Mouse (Mus musculus): ENCODE data around the gene Trim16. TPM values are rescaled to one million over a fixed set of nuclear protein-coding genes. Genes with fewer than 3 reads are reported as not detected.
A peak's percentile ranks its signal among the peaks of the same experiment; 100 is the strongest.

Gene Trim16
- polyA plus RNA-seq, 1 experiment from 2014 or later = 18.1 TPM

GRCm38 (mm10) chr11:62827135-62827534 is 7.1 kb downstream of the Trim16 start:
- Histone ChIP-seq H3K27ac (ENCODE audit: low read length) (no peak overlapping the region), H3K9me3 (ENCODE audit: low read length) (no peaks in the 10 kb centered on the region), H3K4me3 (ENCODE audit: low read length) (no peak overlapping the region), H3K36me3 (ENCODE audit: insufficient read depth, low read length) (peaks cover 7% of the 10 kb centered on the region; the same call in 1 of the 2 replicates), H3K27me3 (ENCODE audit: insufficient read depth, low read length) (no peaks in the 10 kb centered on the region), H3K9ac (replicated peaks; ENCODE audit: low read length) (no peak overlapping the region), H3K4me1 (ENCODE audit: insufficient read depth, low read length) (peaks cover 22% of the 10 kb centered on the region), H3K4me2 (replicated peaks; ENCODE audit: low read depth, low read length) (no peak overlapping the region)
- 85% methylated on average over 4 of the region's 4 CpGs for WGBS
- no peak for ATAC-seq (ENCODE audit: low FRiP score, low TSS enrichment)

GRCm38 (mm10) chr11:62827911-62828310 is 7.9 kb downstream of the Trim16 start:
- no peak overlapping the region for H3K9ac ChIP-seq (replicated peaks; ENCODE audit: low read length)
- 81% methylated on average over 3 of the region's 3 CpGs for WGBS
- no peaks in the 10 kb centered on the region for H3K27me3 ChIP-seq (ENCODE audit: insufficient read depth, low read length)
- H3K27ac ChIP-seq (ENCODE audit: low read length) = no peak overlapping the region
- H3K4me3 ChIP-seq (ENCODE audit: low read length) = no peak overlapping the region
- no peak for ATAC-seq (ENCODE audit: low FRiP score, low TSS enrichment)
- H3K36me3 ChIP-seq (ENCODE audit: insufficient read depth, low read length) = peaks cover 7% of the 10 kb centered on the region; the same call in 1 of the 2 replicates
- H3K4me2 ChIP-seq (replicated peaks; ENCODE audit: low read depth, low read length) = no peak overlapping the region
- peaks cover 22% of the 10 kb centered on the region for H3K4me1 ChIP-seq (ENCODE audit: insufficient read depth, low read length)
- no peaks in the 10 kb centered on the region for H3K9me3 ChIP-seq (ENCODE audit: low read length)

GRCm38 (mm10) chr11:62830387-62830786 is 10.4 kb downstream of the Trim16 start:
- 80% methylated on average over 2 of the region's 2 CpGs for WGBS
- Histone ChIP-seq H3K4me1 (ENCODE audit: insufficient read depth, low read length) (peaks cover 17% of the 10 kb centered on the region), H3K27me3 (ENCODE audit: insufficient read depth, low read length) (no peaks in the 10 kb centered on the region), H3K4me3 (ENCODE audit: low read length) (no peak overlapping the region), H3K9ac (replicated peaks; ENCODE audit: low read length) (no peak overlapping the region), H3K36me3 (ENCODE audit: insufficient read depth, low read length) (peaks cover 7% of the 10 kb centered on the region; the same call in 1 of the 2 replicates), H3K27ac (ENCODE audit: low read length) (no peak overlapping the region), H3K9me3 (ENCODE audit: low read length) (no peaks in the 10 kb centered on the region), H3K4me2 (replicated peaks; ENCODE audit: low read depth, low read length) (no peak overlapping the region)
- ATAC-seq (ENCODE audit: low FRiP score, low TSS enrichment) = no peak

DNA sequence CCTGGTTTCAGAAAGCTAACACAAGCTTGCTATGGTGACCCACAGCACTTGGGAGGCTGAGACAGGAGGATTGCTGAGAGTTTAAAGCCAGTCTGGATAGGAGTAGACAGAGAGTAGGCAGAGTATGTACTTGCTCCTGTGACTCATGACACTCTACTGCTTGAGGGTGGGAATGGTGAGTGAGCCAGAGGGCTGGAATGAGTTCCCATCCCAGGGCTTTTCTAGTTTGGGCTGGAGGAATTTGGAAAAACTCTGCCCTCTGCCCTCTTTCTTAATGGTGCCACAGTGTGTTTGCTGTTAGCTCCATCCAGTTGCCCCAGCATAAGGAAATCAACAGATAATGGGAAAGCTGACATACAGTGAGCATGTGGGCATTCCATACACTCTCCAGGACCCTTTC is 11.9 kb downstream of the Trim16 start:
- H3K27me3 ChIP-seq (ENCODE audit: insufficient read depth, low read length) = no peaks in the 10 kb centered on the region
- no peak overlapping the region for H3K9ac ChIP-seq (replicated peaks; ENCODE audit: low read length)
- H3K9me3 ChIP-seq (ENCODE audit: low read length) = no peaks in the 10 kb centered on the region
- H3K4me3 ChIP-seq (ENCODE audit: low read length) = no peak overlapping the region
- H3K4me2 ChIP-seq (replicated peaks; ENCODE audit: low read depth, low read length) = no peak overlapping the region
- H3K27ac ChIP-seq (ENCODE audit: low read length) = no peak overlapping the region
- peaks cover 14% of the 10 kb centered on the region; the same call in 1 of the 2 replicates for H3K36me3 ChIP-seq (ENCODE audit: insufficient read depth, low read length)
- no peak for ATAC-seq (ENCODE audit: low FRiP score, low TSS enrichment)
- peaks cover 1% of the 10 kb centered on the region; the same call in 1 of the 2 replicates for H3K4me1 ChIP-seq (ENCODE audit: insufficient read depth, low read length)

GRCm38 (mm10) chr11:62844562-62844961 is 24.5 kb downstream of the Trim16 start:
- Histone ChIP-seq H3K9me3 (ENCODE audit: low read length) (no peaks in the 10 kb centered on the region), H3K4me3 (ENCODE audit: low read length) (no peak overlapping the region), H3K27me3 (ENCODE audit: insufficient read depth, low read length) (no peaks in the 10 kb centered on the region), H3K9ac (replicated peaks; ENCODE audit: low read length) (no peak overlapping the region), H3K4me2 (replicated peaks; ENCODE audit: low read depth, low read length) (no peak overlapping the region), H3K4me1 (ENCODE audit: insufficient read depth, low read length) (peaks cover 4% of the 10 kb centered on the region), H3K27ac (ENCODE audit: low read length) (no peak overlapping the region), H3K36me3 (ENCODE audit: insufficient read depth, low read length) (0 out of 2 replicates have a peak, but pooled peaks cover 15% of the 10 kb centered on the region)
- ATAC-seq (ENCODE audit: low FRiP score, low TSS enrichment) = no peak
- WGBS = 85% methylated on average over 5 of the region's 5 CpGs

DNA sequence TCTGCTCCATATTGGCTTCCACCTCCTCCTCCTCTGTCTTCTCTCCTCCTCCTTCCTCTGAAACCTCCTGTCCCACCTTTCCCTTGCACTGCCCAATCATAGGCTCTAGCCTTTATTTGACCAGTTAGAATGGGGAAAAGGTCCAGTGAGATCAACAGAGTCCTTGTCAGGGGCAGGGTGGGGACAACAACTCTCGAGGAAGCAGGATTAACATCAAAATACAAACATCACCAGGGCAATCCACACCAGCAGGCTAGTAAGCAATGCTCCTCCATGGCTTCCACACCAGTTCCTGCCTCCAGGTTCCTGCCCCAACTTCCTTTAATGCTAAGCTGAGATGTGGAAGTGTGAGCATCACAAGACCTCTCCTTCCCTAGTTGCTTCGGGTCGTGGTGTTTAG is 25.7 kb downstream of the Trim16 start:
- H3K27me3 ChIP-seq (ENCODE audit: insufficient read depth, low read length) = no peaks in the 10 kb centered on the region
- peaks cover 4% of the 10 kb centered on the region for H3K4me1 ChIP-seq (ENCODE audit: insufficient read depth, low read length)
- no peaks in the 10 kb centered on the region for H3K9me3 ChIP-seq (ENCODE audit: low read length)
- no peak overlapping the region for H3K9ac ChIP-seq (replicated peaks; ENCODE audit: low read length)
- H3K36me3 ChIP-seq (ENCODE audit: insufficient read depth, low read length) = 0 out of 2 replicates have a peak, but pooled peaks cover 6% of the 10 kb centered on the region
- H3K4me3 ChIP-seq (ENCODE audit: low read length) = no peak overlapping the region
- H3K4me2 ChIP-seq (replicated peaks; ENCODE audit: low read depth, low read length) = no peak overlapping the region
- 66% methylated on average over 3 of the region's 3 CpGs for WGBS
- ATAC-seq (ENCODE audit: low FRiP score, low TSS enrichment) = no peak
- H3K27ac ChIP-seq (ENCODE audit: low read length) = no peak overlapping the region

GRCm38 (mm10) chr11:62846961-62847654 is 27.1 kb downstream of the Trim16 start, which contains the start of gene Fbxw10:
TSS of gene Fbxw10 (plus strand) at chr11:62847069.
- WGBS = 16% methylated on average over 12 of the region's 12 CpGs
- Histone ChIP-seq H3K4me3 (ENCODE audit: low read length) (peak within 1 kb of the TSS; percentile 17), H3K4me1 (ENCODE audit: insufficient read depth, low read length) (peaks cover 4% of the 10 kb centered on the region), H3K27ac (ENCODE audit: low read length) (no peak within 1 kb of the TSS), H3K4me2 (replicated peaks; ENCODE audit: low read depth, low read length) (peak within 1 kb of the TSS; percentile 41), H3K9me3 (ENCODE audit: low read length) (no peaks in the 10 kb centered on the region), H3K36me3 (ENCODE audit: insufficient read depth, low read length) (no peaks in the 10 kb centered on the region), H3K9ac (replicated peaks; ENCODE audit: low read length) (peak within 1 kb of the TSS; percentile 42), H3K27me3 (ENCODE audit: insufficient read depth, low read length) (no peaks in the 10 kb centered on the region)
- no peak for ATAC-seq (ENCODE audit: low FRiP score, low TSS enrichment)

- no peak overlapping the region for H3K4me3 ChIP-seq (ENCODE audit: low read length)
- no peak overlapping the region for H3K27ac ChIP-seq (ENCODE audit: low read length)
- no peaks in the 10 kb centered on the region for H3K9me3 ChIP-seq (ENCODE audit: low read length)
- ATAC-seq (ENCODE audit: low FRiP score, low TSS enrichment) = no peak
- H3K4me1 ChIP-seq (ENCODE audit: insufficient read depth, low read length) = peaks cover 4% of the 10 kb centered on the region
- no peaks in the 10 kb centered on the region for H3K27me3 ChIP-seq (ENCODE audit: insufficient read depth, low read length)
- H3K4me2 ChIP-seq (replicated peaks; ENCODE audit: low read depth, low read length) = no peak overlapping the region
- 48% methylated on average over 4 of the region's 4 CpGs for WGBS
- no peak overlapping the region for H3K9ac ChIP-seq (replicated peaks; ENCODE audit: low read length)
- H3K36me3 ChIP-seq (ENCODE audit: insufficient read depth, low read length) = no peaks in the 10 kb centered on the region
Measured at GRCm38 (mm10) chr11:62847655-62848191, 27.7 kb downstream of the Trim16 start.

DNA sequence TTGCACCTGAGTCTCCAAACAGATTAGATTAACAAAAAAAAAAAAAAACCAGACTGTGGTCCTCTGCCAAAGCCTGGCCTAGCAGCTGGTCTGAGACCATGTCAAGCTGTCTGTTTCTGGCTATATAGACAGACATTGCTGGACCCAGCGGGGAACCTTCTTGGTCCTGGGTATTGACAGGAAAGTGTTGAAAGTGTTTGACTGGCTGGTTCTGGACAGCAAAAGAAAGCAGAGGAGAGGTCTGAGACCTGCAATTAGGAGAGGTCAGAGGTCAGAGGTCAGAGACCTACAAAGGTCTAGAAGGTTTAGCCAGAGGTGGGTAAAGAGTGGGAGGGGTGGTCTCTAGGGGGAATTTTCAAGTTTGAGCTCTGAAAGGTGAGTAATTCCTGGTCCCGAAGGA is 28.3 kb downstream of the Trim16 start:
- no peaks in the 10 kb centered on the region for H3K36me3 ChIP-seq (ENCODE audit: insufficient read depth, low read length)
- no peaks in the 10 kb centered on the region for H3K27me3 ChIP-seq (ENCODE audit: insufficient read depth, low read length)

GRCm38 (mm10) chr11:62851199-62851598 is 31.2 kb downstream of the Trim16 start:
- ATAC-seq (ENCODE audit: low FRiP score, low TSS enrichment) = peak; percentile 65; the same call in 1 of the 2 replicates
- 61% methylated on average over 1 of the region's 1 CpGs for WGBS
- Histone ChIP-seq H3K4me3 (ENCODE audit: low read length) (no peak overlapping the region), H3K4me1 (ENCODE audit: insufficient read depth, low read length) (peaks cover 4% of the 10 kb centered on the region), H3K36me3 (ENCODE audit: insufficient read depth, low read length) (no peaks in the 10 kb centered on the region), H3K27me3 (ENCODE audit: insufficient read depth, low read length) (no peaks in the 10 kb centered on the region), H3K27ac (ENCODE audit: low read length) (no peak overlapping the region), H3K4me2 (replicated peaks; ENCODE audit: low read depth, low read length) (no peak overlapping the region), H3K9ac (replicated peaks; ENCODE audit: low read length) (no peak overlapping the region), H3K9me3 (ENCODE audit: low read length) (no peaks in the 10 kb centered on the region)

More for the DNA sequence above, 28.3 kb downstream of the Trim16 start:
- Histone ChIP-seq H3K4me1 (ENCODE audit: insufficient read depth, low read length) (peaks cover 4% of the 10 kb centered on the region), H3K9ac (replicated peaks; ENCODE audit: low read length) (no peak overlapping the region), H3K9me3 (ENCODE audit: low read length) (no peaks in the 10 kb centered on the region), H3K4me2 (replicated peaks; ENCODE audit: low read depth, low read length) (no peak overlapping the region), H3K4me3 (ENCODE audit: low read length) (no peak overlapping the region), H3K27ac (ENCODE audit: low read length) (no peak overlapping the region)
- no peak for ATAC-seq (ENCODE audit: low FRiP score, low TSS enrichment)
- WGBS = 29% methylated on average over 2 of the region's 2 CpGs
